Mouse (Mus musculus): ENCODE measurements around the gene Kbtbd2.

The Kbtbd2 gene

GRCm38 (mm10) chr6:56783561-56784272 is 13.9 kb downstream of the Kbtbd2 start:
- no peak for DNase-seq

- DNase-seq = no peak
These were observed 18.0 kb downstream of the Kbtbd2 start for GRCm38 (mm10) chr6:56779636-56780035.

GRCm38 (mm10) chr6:56775816-56776215 is 21.8 kb downstream of the Kbtbd2 start:
- DNase-seq = no peak

GRCm38 (mm10) chr6:56765696-56766095 is 31.9 kb downstream of the Kbtbd2 start:
- no peak for DNase-seq

- DNase-seq = no peak
These were observed 32.3 kb downstream of the Kbtbd2 start for GRCm38 (mm10) chr6:56765265-56765664.

- no peak for DNase-seq
These were observed 38.3 kb downstream of the Kbtbd2 start for GRCm38 (mm10) chr6:56759324-56759723.

- no peak for DNase-seq
These were observed 41.5 kb downstream of the Kbtbd2 start for GRCm38 (mm10) chr6:56756117-56756516.

GRCm38 (mm10) chr6:56753719-56754118 is 43.9 kb downstream of the Kbtbd2 start:
- DNase-seq = no peak

GRCm38 (mm10) chr6:56745950-56746543 is 51.6 kb downstream of the Kbtbd2 start:
- DNase-seq = no peak

- DNase-seq = no peak
These were observed 65.1 kb downstream of the Kbtbd2 start for GRCm38 (mm10) chr6:56732545-56732944.

Data from right cerebral cortex, postnatal 14 days (tissue).